Mouse (Mus musculus) midbrain, embryonic 12.5 days (tissue): ENCODE results near the gene Myh7. TPM values are rescaled to one million over a fixed set of nuclear protein-coding genes. Genes with fewer than 3 reads are reported as not detected.
"Not testable (repeated sequence)": the region's sequence is repeated elsewhere in the genome, so short reads cannot be mapped to it uniquely, and the experiment has no call there.

Experiments used
- ATAC-seq: fragments of 200-750 bp; cut with Nextera tagmentation; 2 replicates; pipeline ENCODE4 v1.8.0; 2017; ENCODE audit warnings: low read depth, moderate TSS enrichment, moderate library complexity; ENCODE audit not compliant: low FRiP score
- H3K27ac ChIP-seq: fragments of 300-500 bp; sonication (generic); replicated peaks from 2 replicates; pipeline ENCODE4 v1.5.1; 2016; ENCODE audit warnings: mild to moderate bottlenecking
- H3K27me3 ChIP-seq: fragments of 300-500 bp; sonication (generic); 2 replicates; pipeline ENCODE4 v1.6.1; 2016; ENCODE audit warnings: mild to moderate bottlenecking
- H3K36me3 ChIP-seq: fragments of 300-500 bp; sonication (generic); 2 replicates; pipeline ENCODE4 v1.6.1; 2016
- H3K4me1 ChIP-seq: fragments of 300-500 bp; sonication (generic); 2 replicates; pipeline ENCODE4 v1.6.1; 2016
- H3K4me2 ChIP-seq: fragments of 300-500 bp; sonication (generic); replicated peaks from 2 replicates; pipeline ENCODE4 v1.6.1; 2016; ENCODE audit warnings: mild to moderate bottlenecking, moderate library complexity
- H3K4me3 ChIP-seq: fragments of 300-500 bp; sonication (generic); 2 replicates; pipeline ENCODE4 v1.5.1; 2016; ENCODE audit warnings: mild to moderate bottlenecking
- H3K9ac ChIP-seq: fragments of 300-500 bp; sonication (generic); replicated peaks from 2 replicates; pipeline ENCODE4 v1.6.1; 2016; ENCODE audit warnings: mild to moderate bottlenecking, moderate library complexity
- H3K9me3 ChIP-seq: fragments of 300-500 bp; sonication (generic); 2 replicates; pipeline ENCODE4 v1.6.1; 2016; ENCODE audit warnings: mild to moderate bottlenecking
- WGBS: fragments of 180-500 bp; shearing (Covaris S2); methylation state at CpG from one replicate; pipeline ENCODE4 v1.1.7; 2016; 5-methylcytosine and 5-hydroxymethylcytosine counted together
- polyA plus RNA-seq: library from polyadenylated mRNA; unstranded; fragments of >200 nt; fragmentation: Nextera tagmentation; extraction: Ambion mirVana; gene quantifications from 2 replicates; pipeline ENCODE4 v1.2.1, GENCODE M21; 2016

Gene Myh7
- polyA plus RNA-seq, 1 experiment from 2014 or later: 4.1 TPM

- H3K9ac ChIP-seq: no peak overlapping the region
- WGBS: 89% methylated on average over 8 of the region's 8 CpGs
- no peaks in the 10 kb centered on the region for H3K36me3 ChIP-seq
- no peak overlapping the region for H3K27ac ChIP-seq
- H3K4me2 ChIP-seq: no peak overlapping the region
- peaks cover 4% of the 10 kb centered on the region; the same call in 1 of the 2 replicates for H3K27me3 ChIP-seq
- H3K4me3 ChIP-seq: no peak overlapping the region
- no peak for ATAC-seq
- peaks cover 12% of the 10 kb centered on the region for H3K4me1 ChIP-seq
- H3K9me3 ChIP-seq: no peaks in the 10 kb centered on the region
Observed at GRCm38 (mm10) chr14:54989886-54990441, 4.5 kb downstream of the Myh7 start.

- H3K4me3 ChIP-seq: no peak overlapping the region
- H3K4me2 ChIP-seq: no peak overlapping the region
- H3K27ac ChIP-seq: no peak overlapping the region
- H3K36me3 ChIP-seq: no peaks in the 10 kb centered on the region
- no peak for ATAC-seq
- H3K4me1 ChIP-seq: peaks cover 1% of the 10 kb centered on the region; the same call in 1 of the 2 replicates
- H3K9ac ChIP-seq: no peak overlapping the region
- 94% methylated on average over 13 of the region's 13 CpGs for WGBS
- peaks cover 4% of the 10 kb centered on the region; the same call in 1 of the 2 replicates for H3K27me3 ChIP-seq
- no peaks in the 10 kb centered on the region for H3K9me3 ChIP-seq
Observed at GRCm38 (mm10) chr14:54988882-54989281, 5.5 kb downstream of the Myh7 start.

GRCm38 (mm10) chr14:54988350-54988874 lies 6.0 kb downstream of the Myh7 start:
- H3K4me1 ChIP-seq, ATAC-seq: not testable (repeated sequence)

GRCm38 (mm10) chr14:54981934-54982333 lies 12.5 kb downstream of the Myh7 start:
- Histone ChIP-seq H3K9me3 (no peaks in the 10 kb centered on the region), H3K27ac (no peak overlapping the region), H3K4me1 (no peaks in the 10 kb centered on the region), H3K9ac (no peak overlapping the region), H3K27me3 (no peaks in the 10 kb centered on the region; the same call in 1 of the 2 replicates), H3K4me2 (no peak overlapping the region), H3K4me3 (no peak overlapping the region), H3K36me3 (no peaks in the 10 kb centered on the region)
- 92% methylated on average over 7 of the region's 7 CpGs for WGBS
- no peak for ATAC-seq

More at GRCm38 (mm10) chr14:54988350-54988874, 6.0 kb downstream of the Myh7 start:
- H3K4me3 ChIP-seq, H3K27me3 ChIP-seq, H3K9ac ChIP-seq, H3K36me3 ChIP-seq, H3K27ac ChIP-seq, H3K4me2 ChIP-seq, H3K9me3 ChIP-seq: not testable (repeated sequence)
- WGBS: 91% methylated on average over 9 of the region's 9 CpGs

- Histone ChIP-seq H3K4me2 (no peak overlapping the region), H3K4me1 (peaks cover 10% of the 10 kb centered on the region), H3K9me3 (no peaks in the 10 kb centered on the region), H3K36me3 (no peaks in the 10 kb centered on the region), H3K27ac (no peak overlapping the region), H3K4me3 (no peak overlapping the region), H3K27me3 (0 out of 2 replicates have a peak, but pooled peaks cover 4% of the 10 kb centered on the region), H3K9ac (no peak overlapping the region)
- no peak for ATAC-seq
- WGBS: 95% methylated on average over 8 of the region's 8 CpGs
Observed at GRCm38 (mm10) chr14:54978664-54979063, 15.8 kb downstream of the Myh7 start.

- Histone ChIP-seq H3K4me3 (no peak within 1 kb of the TSS), H3K36me3 (no peaks in the 10 kb centered on the region), H3K27me3 (0 out of 2 replicates have a peak, but pooled peaks cover 4% of the 10 kb centered on the region), H3K27ac (no peak within 1 kb of the TSS), H3K9me3 (no peaks in the 10 kb centered on the region), H3K4me2 (no peak within 1 kb of the TSS), H3K9ac (no peak within 1 kb of the TSS), H3K4me1 (peaks cover 10% of the 10 kb centered on the region)
- WGBS: 59% methylated on average over 1 of the region's 1 CpGs
- ATAC-seq: no peak
Observed at GRCm38 (mm10) chr14:54976633-54977032, 17.8 kb downstream of the Myh7 start, which contains the start of gene Gm17428. Gm17428 (plus strand) TSS chr14:54976933.

- Histone ChIP-seq H3K4me3 (no peak overlapping the region), H3K27me3 (0 out of 2 replicates have a peak, but pooled peaks cover 4% of the 10 kb centered on the region), H3K9me3 (no peaks in the 10 kb centered on the region), H3K9ac (no peak overlapping the region), H3K4me2 (no peak overlapping the region), H3K36me3 (no peaks in the 10 kb centered on the region), H3K27ac (no peak overlapping the region), H3K4me1 (peaks cover 10% of the 10 kb centered on the region)
- 78% methylated on average over 6 of the region's 6 CpGs for WGBS
- no peak for ATAC-seq
Observed at GRCm38 (mm10) chr14:54974068-54974791, 20.2 kb downstream of the Myh7 start.

GRCm38 (mm10) chr14:54972786-54973185 lies 21.6 kb downstream of the Myh7 start:
- not testable (repeated sequence) for H3K4me2 ChIP-seq, H3K9ac ChIP-seq, H3K4me3 ChIP-seq, H3K36me3 ChIP-seq, H3K27me3 ChIP-seq, ATAC-seq, H3K4me1 ChIP-seq, H3K27ac ChIP-seq, H3K9me3 ChIP-seq
- WGBS: 96% methylated on average over 11 of the region's 11 CpGs

- Histone ChIP-seq H3K27me3 (no peaks in the 10 kb centered on the region), H3K9ac (no peak overlapping the region), H3K27ac (no peak overlapping the region), H3K4me2 (no peak overlapping the region), H3K9me3 (no peaks in the 10 kb centered on the region), H3K4me1 (no peaks in the 10 kb centered on the region), H3K4me3 (no peak overlapping the region), H3K36me3 (no peaks in the 10 kb centered on the region)
- ATAC-seq: no peak
Observed at GRCm38 (mm10) chr14:54968344-54968743, 26.1 kb downstream of the Myh7 start.

- Histone ChIP-seq H3K9ac (no peak overlapping the region), H3K27me3 (no peaks in the 10 kb centered on the region), H3K36me3 (no peaks in the 10 kb centered on the region), H3K4me2 (no peak overlapping the region), H3K27ac (no peak overlapping the region), H3K9me3 (no peaks in the 10 kb centered on the region), H3K4me1 (no peaks in the 10 kb centered on the region), H3K4me3 (no peak overlapping the region)
- ATAC-seq: no peak
- WGBS: 93% methylated on average over 3 of the region's 3 CpGs
Observed at GRCm38 (mm10) chr14:54967874-54968273, 26.6 kb downstream of the Myh7 start.

GRCm38 (mm10) chr14:54966320-54966977 lies 28.0 kb downstream of the Myh7 start, which contains the start of gene Myh6:
Myh6 (minus strand) TSS chr14:54966927.
- Histone ChIP-seq H3K27me3 (no peaks in the 10 kb centered on the region), H3K4me1 (no peaks in the 10 kb centered on the region), H3K27ac (no peak within 1 kb of the TSS), H3K4me3 (no peak within 1 kb of the TSS), H3K9ac (no peak within 1 kb of the TSS), H3K4me2 (no peak within 1 kb of the TSS), H3K9me3 (no peaks in the 10 kb centered on the region), H3K36me3 (no peaks in the 10 kb centered on the region)
- WGBS: 82% methylated on average over 7 of the region's 7 CpGs
- no peak for ATAC-seq

GRCm38 (mm10) chr14:54965631-54966030 lies 28.8 kb downstream of the Myh7 start:
- Histone ChIP-seq H3K27ac (no peak overlapping the region), H3K36me3 (no peaks in the 10 kb centered on the region), H3K4me3 (no peak overlapping the region), H3K27me3 (no peaks in the 10 kb centered on the region), H3K4me2 (no peak overlapping the region), H3K9ac (no peak overlapping the region), H3K4me1 (no peaks in the 10 kb centered on the region), H3K9me3 (no peaks in the 10 kb centered on the region)
- no peak for ATAC-seq
- WGBS: 76% methylated on average over 6 of the region's 6 CpGs
